Mouse (Mus musculus): ENCODE measurements around the gene Hdac4. TPM values are rescaled to one million over a fixed set of nuclear protein-coding genes. Genes with fewer than 3 reads are reported as not detected.

The Hdac4 gene
- 21.8 and 30.0 TPM in 2 replicates for polyA plus RNA-seq (2011; ENCODE audit: insufficient read length, low read depth, missing spikeins)

GRCm38 (mm10) chr1:92195360-92196149 lies at the start of gene Hdac4:
Hdac4 (minus strand) TSS chr1:92195699.
- H3K4me3 ChIP-seq (ENCODE audit: insufficient read depth, low read length) = no peak within 1 kb of the TSS
- H3K27ac ChIP-seq (ENCODE audit: insufficient read depth, low read length) = no peak within 1 kb of the TSS
- H3K4me1 ChIP-seq (ENCODE audit: control insufficient read depth, insufficient read depth, low read length) = no peaks in the 10 kb centered on the region; the same call in 1 of the 2 replicates
- no peak for TF ChIP-seq POLR2A (IDR thresholded peaks at IDR 0.05; ENCODE audit: low read depth, low read length)
- no peak for TF ChIP-seq CTCF (IDR thresholded peaks at IDR 0.05; ENCODE audit: borderline replicate concordance, insufficient read depth, low read length)

GRCm38 (mm10) chr1:92243549-92243948 lies 48.0 kb upstream of the Hdac4 start:
- no peaks in the 10 kb centered on the region for H3K4me1 ChIP-seq (ENCODE audit: control insufficient read depth, insufficient read depth, low read length)
- H3K27ac ChIP-seq (ENCODE audit: insufficient read depth, low read length) = no peak overlapping the region
- TF ChIP-seq POLR2A (IDR thresholded peaks at IDR 0.05; ENCODE audit: low read depth, low read length) (no peak), CTCF (IDR thresholded peaks at IDR 0.05; ENCODE audit: borderline replicate concordance, insufficient read depth, low read length) (no peak)
- no peak overlapping the region for H3K4me3 ChIP-seq (ENCODE audit: insufficient read depth, low read length)

- no peak overlapping the region for H3K27ac ChIP-seq (ENCODE audit: insufficient read depth, low read length)
- no peak overlapping the region for H3K4me3 ChIP-seq (ENCODE audit: insufficient read depth, low read length)
- H3K4me1 ChIP-seq (ENCODE audit: control insufficient read depth, insufficient read depth, low read length) = no peaks in the 10 kb centered on the region
- TF ChIP-seq POLR2A (IDR thresholded peaks at IDR 0.05; ENCODE audit: low read depth, low read length) = no peak
These were observed 44.6 kb upstream of the Hdac4 start for GRCm38 (mm10) chr1:92240072-92240471.

GRCm38 (mm10) chr1:92235600-92235999 lies 40.1 kb upstream of the Hdac4 start:
- TF ChIP-seq POLR2A (IDR thresholded peaks at IDR 0.05; ENCODE audit: low read depth, low read length) (no peak), CTCF (IDR thresholded peaks at IDR 0.05; ENCODE audit: borderline replicate concordance, insufficient read depth, low read length) (no peak)

GRCm38 (mm10) chr1:92225297-92225696 lies 29.8 kb upstream of the Hdac4 start:
- TF ChIP-seq CTCF (IDR thresholded peaks at IDR 0.05; ENCODE audit: borderline replicate concordance, insufficient read depth, low read length) (no peak), POLR2A (IDR thresholded peaks at IDR 0.05; ENCODE audit: low read depth, low read length) (no peak)
- Histone ChIP-seq H3K27ac (ENCODE audit: insufficient read depth, low read length) (no peak overlapping the region), H3K4me1 (ENCODE audit: control insufficient read depth, insufficient read depth, low read length) (no peaks in the 10 kb centered on the region), H3K4me3 (ENCODE audit: insufficient read depth, low read length) (no peak overlapping the region)

More at GRCm38 (mm10) chr1:92235600-92235999, 40.1 kb upstream of the Hdac4 start:
- Histone ChIP-seq H3K4me1 (ENCODE audit: control insufficient read depth, insufficient read depth, low read length) (no peaks in the 10 kb centered on the region), H3K27ac (ENCODE audit: insufficient read depth, low read length) (no peak overlapping the region), H3K4me3 (ENCODE audit: insufficient read depth, low read length) (no peak overlapping the region)

GRCm38 (mm10) chr1:92223956-92224891 lies 28.7 kb upstream of the Hdac4 start:
- Histone ChIP-seq H3K27ac (ENCODE audit: insufficient read depth, low read length) (no peak overlapping the region), H3K4me3 (ENCODE audit: insufficient read depth, low read length) (no peak overlapping the region), H3K4me1 (ENCODE audit: control insufficient read depth, insufficient read depth, low read length) (no peaks in the 10 kb centered on the region)
- no peak for TF ChIP-seq POLR2A (IDR thresholded peaks at IDR 0.05; ENCODE audit: low read depth, low read length)
- TF ChIP-seq CTCF (IDR thresholded peaks at IDR 0.05; ENCODE audit: borderline replicate concordance, insufficient read depth, low read length) = no peak

GRCm38 (mm10) chr1:92216710-92217109 lies 21.2 kb upstream of the Hdac4 start:
- Histone ChIP-seq H3K4me3 (ENCODE audit: insufficient read depth, low read length) (no peak overlapping the region), H3K27ac (ENCODE audit: insufficient read depth, low read length) (peak overlapping the region; percentile 70), H3K4me1 (ENCODE audit: control insufficient read depth, insufficient read depth, low read length) (peaks cover 11% of the 10 kb centered on the region)
- no peak for TF ChIP-seq CTCF (IDR thresholded peaks at IDR 0.05; ENCODE audit: borderline replicate concordance, insufficient read depth, low read length)
- no peak for TF ChIP-seq POLR2A (IDR thresholded peaks at IDR 0.05; ENCODE audit: low read depth, low read length)

GRCm38 (mm10) chr1:92215996-92216630 lies 20.6 kb upstream of the Hdac4 start:
- H3K4me3 ChIP-seq (ENCODE audit: insufficient read depth, low read length) = no peak overlapping the region
- H3K4me1 ChIP-seq (ENCODE audit: control insufficient read depth, insufficient read depth, low read length) = peaks cover 11% of the 10 kb centered on the region
- peak overlapping the region; percentile 87 for H3K27ac ChIP-seq (ENCODE audit: insufficient read depth, low read length)
- TF ChIP-seq POLR2A (IDR thresholded peaks at IDR 0.05; ENCODE audit: low read depth, low read length) (peak; percentile 32; the same call in 1 of the 2 replicates), CTCF (IDR thresholded peaks at IDR 0.05; ENCODE audit: borderline replicate concordance, insufficient read depth, low read length) (no peak)

GRCm38 (mm10) chr1:92215131-92215638 lies 19.7 kb upstream of the Hdac4 start:
- peak overlapping the region; percentile 87 for H3K27ac ChIP-seq (ENCODE audit: insufficient read depth, low read length)
- no peak overlapping the region for H3K4me3 ChIP-seq (ENCODE audit: insufficient read depth, low read length)
- TF ChIP-seq CTCF (IDR thresholded peaks at IDR 0.05; ENCODE audit: borderline replicate concordance, insufficient read depth, low read length) (no peak), POLR2A (IDR thresholded peaks at IDR 0.05; ENCODE audit: low read depth, low read length) (no peak)
- peaks cover 11% of the 10 kb centered on the region for H3K4me1 ChIP-seq (ENCODE audit: control insufficient read depth, insufficient read depth, low read length)
